Mouse (Mus musculus) gastrocnemius, adult 18-20 months (tissue): ENCODE results near the gene Ass1. TPM values are rescaled to one million over a fixed set of nuclear protein-coding genes. Genes with fewer than 3 reads are reported as not detected.
"Not testable (repeated sequence)": the region's sequence is repeated elsewhere in the genome, so short reads cannot be mapped to it uniquely, and the experiment has no call there.

Experiments used
- DNase-seq: peaks from one replicate; pipeline ENCODE4 v3.0.0; 2021; ENCODE audit warnings: low spot score
- total RNA-seq, 2 experiments: library from RNA; stranded (reverse); gene quantifications; 2 replicates each; pipeline ENCODE4 v1.2.3; 2021

Ass1 gene
- total RNA-seq, 2 experiments from 2014 or later = 2.4 to 5.9 TPM

DNA sequence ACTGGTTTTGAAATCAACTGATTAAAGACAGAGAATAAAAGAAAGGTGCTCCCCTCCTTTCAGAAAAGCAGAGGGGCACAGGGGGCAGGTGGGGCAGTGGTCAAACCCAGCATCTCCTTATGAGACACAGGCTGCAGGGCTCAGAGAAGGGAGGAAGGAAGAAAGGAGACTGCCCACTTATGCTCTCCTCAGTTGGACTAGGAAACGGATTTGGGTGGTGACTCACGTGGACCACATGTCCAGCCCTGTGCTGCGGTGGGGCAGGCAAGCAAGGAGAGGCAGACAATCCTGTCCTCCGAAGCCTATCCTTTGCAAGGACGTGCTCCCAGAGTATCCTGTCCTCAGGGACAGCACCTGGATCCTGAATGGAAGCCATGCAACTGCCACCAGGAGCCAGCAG is 54.6 kb downstream of the Ass1 start:
- DNase-seq = no peak

GRCm38 (mm10) chr2:31525778-31526177 is 55.8 kb downstream of the Ass1 start:
- DNase-seq = no peak

DNA sequence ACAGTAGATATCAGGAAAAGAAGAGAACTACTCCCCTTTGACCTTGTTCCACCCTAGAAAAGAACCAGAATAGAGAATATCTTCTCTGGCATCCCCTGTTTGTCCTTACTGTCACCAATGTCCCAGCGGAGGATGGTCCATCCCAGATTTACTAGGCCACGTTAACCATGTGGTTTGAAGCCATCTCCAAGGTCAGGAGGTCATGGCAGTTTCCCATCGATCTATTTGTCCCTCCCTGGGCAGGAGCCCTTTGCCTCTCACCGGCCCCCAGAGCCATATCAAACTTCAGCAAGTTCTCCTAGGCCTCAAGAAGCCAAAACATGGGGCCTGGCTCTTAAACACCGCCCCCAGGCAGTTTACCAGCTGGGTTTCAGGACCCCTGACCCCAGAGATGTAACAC is 60.2 kb downstream of the Ass1 start:
- no peak for DNase-seq

GRCm38 (mm10) chr2:31537054-31537453 is 67.0 kb downstream of the Ass1 start:
- DNase-seq = peak; percentile 68

- no peak for DNase-seq
Observed at GRCm38 (mm10) chr2:31538745-31539144, 68.7 kb downstream of the Ass1 start.

GRCm38 (mm10) chr2:31541581-31541980 is 71.6 kb downstream of the Ass1 start:
- DNase-seq = no peak

DNA sequence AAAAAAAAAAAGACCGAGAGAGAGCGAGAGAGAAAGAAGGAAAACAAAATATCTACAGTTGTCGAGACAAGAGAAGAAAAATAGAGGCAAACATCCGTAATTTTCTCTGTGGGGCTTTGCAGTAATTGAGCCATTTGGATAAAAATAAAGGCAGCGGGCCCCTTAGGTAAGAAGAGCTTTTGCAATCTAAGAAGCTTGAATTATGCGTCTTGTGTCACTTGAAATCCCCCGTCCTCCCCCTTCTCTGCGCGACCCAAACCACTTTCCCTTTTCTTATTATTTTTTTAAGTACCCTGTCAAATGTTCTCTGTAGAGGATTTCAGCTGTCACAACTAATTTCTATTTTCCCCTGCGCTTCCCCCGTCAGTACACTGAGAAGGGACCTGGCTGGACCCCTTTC is 77.7 kb downstream of the Ass1 start:
- DNase-seq = no peak

- DNase-seq = no peak
Observed at GRCm38 (mm10) chr2:31550503-31550902, 80.5 kb downstream of the Ass1 start.

GRCm38 (mm10) chr2:31551351-31551750 is 81.3 kb downstream of the Ass1 start:
- DNase-seq = not testable (repeated sequence)

GRCm38 (mm10) chr2:31551971-31552370 is 82.0 kb downstream of the Ass1 start:
- DNase-seq = no peak

- DNase-seq = no peak
Observed at GRCm38 (mm10) chr2:31554619-31555018, 84.6 kb downstream of the Ass1 start.

Other genes with a start within 250 kb of the Ass1 start
- 1 to 10 TPM; 4.5 to 5.5 TPM for gene Ncs1, start 224.4 kb upstream of the Ass1 start, total RNA-seq
- 10 to 100 TPM; 25.9 to 30.7 TPM for gene Hmcn2, start 155.8 kb upstream of the Ass1 start, total RNA-seq
- 1 to 10 TPM; 7.6 to 9.5 TPM for gene Fubp3, start 102.4 kb downstream of the Ass1 start, total RNA-seq
- not detected for gene Prdm12, start 169.8 kb downstream of the Ass1 start, total RNA-seq
- gene Exosc2, start 200.5 kb downstream of the Ass1 start, total RNA-seq = 1 to 10 TPM; 6.8 to 7.2 TPM
- gene Abl1, start 218.2 kb downstream of the Ass1 start, total RNA-seq = 10 to 100 TPM; 22.1 to 26.1 TPM